Mouse (Mus musculus): ENCODE measurements around the gene Vmn1r4. TPM values are rescaled to one million over a fixed set of nuclear protein-coding genes. Genes with fewer than 3 reads are reported as not detected.
A peak's percentile ranks its signal among the peaks of the same experiment; 100 is the strongest.

Gene Vmn1r4
- polyA plus RNA-seq, 1 experiment from 2014 or later = 0.20 TPM

DNA sequence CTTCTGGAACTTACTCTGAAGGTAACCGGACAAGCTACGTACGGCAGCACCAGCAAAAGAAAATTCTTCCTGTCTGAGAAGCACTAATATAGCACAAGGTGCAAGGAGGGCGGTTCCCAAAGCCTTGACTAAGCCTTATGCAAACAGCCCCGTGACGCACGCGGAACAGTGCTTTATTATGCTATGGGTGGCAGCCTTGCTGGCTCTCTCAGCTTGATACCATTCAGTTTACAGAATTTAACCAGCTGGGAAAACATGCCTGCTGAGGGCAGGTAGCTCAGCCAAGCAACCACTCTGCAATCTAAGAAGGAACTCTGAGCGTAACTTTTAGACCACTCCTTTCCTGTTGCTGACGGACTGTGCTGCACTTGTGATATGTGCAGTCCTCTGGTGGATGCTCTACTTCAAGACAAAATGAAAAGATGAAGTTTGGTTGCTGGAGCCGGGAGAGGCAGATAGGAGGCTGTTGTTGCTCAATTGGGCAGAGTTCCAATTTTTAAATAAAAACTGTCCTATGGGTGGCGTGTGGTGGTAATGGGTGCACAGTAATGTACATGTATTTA, 21.9 kb upstream of the Vmn1r4 start:
- Histone ChIP-seq H3K4me3 (ENCODE audit: low read depth, low read length) (peak overlapping the region; percentile 40), H3K4me1 (ENCODE audit: control insufficient read depth, insufficient read depth, low read length) (peaks cover 28% of the 10 kb centered on the region), H3K9ac (ENCODE audit: low read depth, low read length) (0 out of 2 replicates have a peak overlapping the region, but pooled peaks have one; percentile 1), H3K36me3 (ENCODE audit: control insufficient read depth, insufficient read depth, low read length) (no peaks in the 10 kb centered on the region), H3K9me3 (replicated peaks; ENCODE audit: control insufficient read depth, low read length) (no peaks in the 10 kb centered on the region), H3K27ac (ENCODE audit: low read depth, low read length) (peak overlapping the region; percentile 73), H3K27me3 (ENCODE audit: control insufficient read depth, insufficient read depth, low read length) (no peaks in the 10 kb centered on the region), H3K4me2 (peak overlapping the region; percentile 66)
- 18% methylated on average over 12 of the region's 12 CpGs for WGBS (ENCODE audit: insufficient replicate concordance)
- ATAC-seq (replicated peaks; ENCODE audit: insufficient number of reproducible peaks, low FRiP score, low TSS enrichment) = peak; percentile 63

DNA sequence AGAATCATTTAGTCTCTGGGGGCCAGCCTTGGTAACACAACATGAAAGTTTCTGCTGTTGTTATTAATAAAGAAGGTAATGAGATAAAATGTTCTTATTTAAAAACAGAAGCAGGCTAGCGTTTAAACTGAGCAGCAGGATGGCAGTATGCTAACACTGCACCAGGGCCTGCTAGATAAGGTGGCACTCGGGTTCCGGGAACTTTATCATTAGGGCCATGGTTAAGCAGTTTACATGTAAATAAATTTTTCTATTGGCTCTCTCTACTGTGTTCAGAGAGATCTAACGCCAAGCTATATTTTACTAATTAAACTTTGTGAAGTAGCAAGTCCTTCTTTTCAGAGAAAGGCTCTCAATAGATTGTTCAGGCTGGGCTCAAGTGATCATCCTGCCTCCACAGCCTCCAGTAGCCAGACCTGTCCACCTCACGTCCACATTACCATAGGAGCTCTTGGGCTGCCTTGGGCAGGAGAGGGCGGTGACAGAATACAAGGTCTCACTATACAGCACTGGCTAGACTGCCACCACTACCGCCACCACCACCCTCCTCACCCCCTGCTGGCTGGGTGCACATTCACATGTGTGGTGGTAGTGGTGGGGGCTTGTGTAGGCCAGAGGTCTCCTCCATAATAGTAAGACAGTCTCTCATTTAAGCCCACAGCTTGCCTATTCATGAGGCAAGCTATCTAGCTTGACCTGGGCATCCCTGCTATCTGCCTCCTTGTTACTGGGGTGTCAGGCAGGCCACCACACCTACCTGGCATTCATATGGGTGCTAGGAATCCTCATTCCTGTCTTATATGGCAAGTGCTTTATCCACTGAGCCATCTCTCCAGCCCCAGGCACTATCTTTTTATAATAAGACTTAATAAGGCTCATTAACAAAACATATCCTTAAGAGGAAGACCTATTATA, 21.0 kb upstream of the Vmn1r4 start:
- peak overlapping the region; percentile 66 for H3K4me2 ChIP-seq
- H3K27me3 ChIP-seq (ENCODE audit: control insufficient read depth, insufficient read depth, low read length) = no peaks in the 10 kb centered on the region
- H3K9me3 ChIP-seq (replicated peaks; ENCODE audit: control insufficient read depth, low read length) = no peaks in the 10 kb centered on the region
- H3K27ac ChIP-seq (ENCODE audit: low read depth, low read length) = peak overlapping the region; percentile 73
- 53% methylated on average over 7 of the region's 7 CpGs for WGBS (ENCODE audit: insufficient replicate concordance)
- H3K36me3 ChIP-seq (ENCODE audit: control insufficient read depth, insufficient read depth, low read length) = no peaks in the 10 kb centered on the region
- ATAC-seq (replicated peaks; ENCODE audit: insufficient number of reproducible peaks, low FRiP score, low TSS enrichment) = peak; percentile 77
- H3K4me3 ChIP-seq (ENCODE audit: low read depth, low read length) = no peak overlapping the region
- H3K4me1 ChIP-seq (ENCODE audit: control insufficient read depth, insufficient read depth, low read length) = peaks cover 28% of the 10 kb centered on the region
- H3K9ac ChIP-seq (ENCODE audit: low read depth, low read length) = no peak overlapping the region

DNA sequence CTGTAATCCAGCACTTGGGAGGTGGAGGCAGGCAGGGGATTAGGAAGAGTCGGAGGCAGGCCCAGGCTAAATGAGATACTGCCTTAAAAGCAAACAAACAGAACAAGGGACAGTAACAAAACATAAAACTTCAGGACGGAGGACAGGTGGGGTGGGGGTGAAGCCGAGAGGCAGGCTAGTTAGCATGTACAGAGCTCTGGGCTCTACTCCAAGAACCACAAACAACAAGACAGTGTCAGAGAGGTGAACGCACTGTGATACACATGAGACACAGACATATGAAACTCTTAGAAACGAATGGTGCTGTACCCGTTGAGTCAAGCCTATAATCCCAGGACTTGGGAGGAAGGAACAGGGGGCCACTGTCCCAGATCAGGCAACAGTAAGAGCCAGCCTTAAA, 20.0 kb upstream of the Vmn1r4 start:
- Histone ChIP-seq H3K9ac (ENCODE audit: low read depth, low read length) (no peak overlapping the region), H3K4me2 (peak overlapping the region; percentile 2; the same call in 1 of the 2 replicates), H3K9me3 (replicated peaks; ENCODE audit: control insufficient read depth, low read length) (no peaks in the 10 kb centered on the region), H3K27me3 (ENCODE audit: control insufficient read depth, insufficient read depth, low read length) (no peaks in the 10 kb centered on the region), H3K36me3 (ENCODE audit: control insufficient read depth, insufficient read depth, low read length) (no peaks in the 10 kb centered on the region), H3K4me1 (ENCODE audit: control insufficient read depth, insufficient read depth, low read length) (peaks cover 28% of the 10 kb centered on the region), H3K27ac (ENCODE audit: low read depth, low read length) (no peak overlapping the region), H3K4me3 (ENCODE audit: low read depth, low read length) (no peak overlapping the region)
- 34% methylated on average over 6 of the region's 6 CpGs for WGBS (ENCODE audit: insufficient replicate concordance)
- no peak for ATAC-seq (replicated peaks; ENCODE audit: insufficient number of reproducible peaks, low FRiP score, low TSS enrichment)

DNA sequence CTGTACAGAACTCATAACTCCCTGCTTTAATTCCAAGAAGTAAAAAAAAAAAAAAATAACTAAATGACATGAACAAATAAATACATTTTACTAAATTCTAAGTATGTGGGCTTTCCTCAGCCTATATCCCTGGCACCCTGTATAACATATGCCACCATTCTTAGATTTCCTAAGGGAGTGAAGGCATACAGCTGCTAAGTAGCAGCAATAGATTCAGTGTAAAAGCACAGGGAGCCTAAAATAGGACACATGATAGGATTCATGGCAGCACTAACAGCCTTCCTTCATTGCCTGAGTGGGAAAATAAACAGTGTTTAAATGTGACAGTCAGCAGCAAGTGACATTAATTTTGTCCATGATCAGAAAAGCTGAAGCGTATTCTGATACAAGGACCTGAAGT, 19.5 kb upstream of the Vmn1r4 start:
- H3K27me3 ChIP-seq (ENCODE audit: control insufficient read depth, insufficient read depth, low read length) = no peaks in the 10 kb centered on the region
- ATAC-seq (replicated peaks; ENCODE audit: insufficient number of reproducible peaks, low FRiP score, low TSS enrichment) = no peak
- H3K27ac ChIP-seq (ENCODE audit: low read depth, low read length) = no peak overlapping the region
- 70% methylated on average over 1 of the region's 1 CpGs for WGBS (ENCODE audit: insufficient replicate concordance)
- peak overlapping the region; percentile 2; the same call in 1 of the 2 replicates for H3K4me2 ChIP-seq
- H3K9me3 ChIP-seq (replicated peaks; ENCODE audit: control insufficient read depth, low read length) = no peaks in the 10 kb centered on the region
- peak overlapping the region; percentile 43; the same call in 1 of the 2 replicates for H3K9ac ChIP-seq (ENCODE audit: low read depth, low read length)
- peaks cover 28% of the 10 kb centered on the region for H3K4me1 ChIP-seq (ENCODE audit: control insufficient read depth, insufficient read depth, low read length)
- H3K4me3 ChIP-seq (ENCODE audit: low read depth, low read length) = no peak overlapping the region
- H3K36me3 ChIP-seq (ENCODE audit: control insufficient read depth, insufficient read depth, low read length) = no peaks in the 10 kb centered on the region

DNA sequence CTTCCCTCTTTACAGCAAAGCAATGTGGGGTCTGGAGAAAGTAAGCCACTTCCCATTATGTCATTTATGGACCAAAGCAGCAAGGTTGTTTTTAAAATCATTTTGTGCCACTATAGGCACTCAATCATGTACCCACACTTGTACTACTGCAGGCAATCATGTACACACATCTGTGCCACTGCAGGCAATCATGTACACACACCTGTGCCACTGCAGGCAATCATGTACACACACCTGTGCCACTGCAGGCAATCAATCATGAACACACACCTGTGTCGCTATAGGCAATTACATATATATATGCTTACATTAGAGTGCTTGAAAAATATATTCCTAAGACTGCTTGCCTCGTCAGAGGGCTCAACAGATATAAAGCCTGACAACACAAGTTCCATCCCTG, 18.8 kb upstream of the Vmn1r4 start:
- no peak for ATAC-seq (replicated peaks; ENCODE audit: insufficient number of reproducible peaks, low FRiP score, low TSS enrichment)
- H3K4me1 ChIP-seq (ENCODE audit: control insufficient read depth, insufficient read depth, low read length) = peaks cover 23% of the 10 kb centered on the region
- no peak overlapping the region for H3K4me3 ChIP-seq (ENCODE audit: low read depth, low read length)
- no peak overlapping the region for H3K4me2 ChIP-seq
- no peaks in the 10 kb centered on the region for H3K27me3 ChIP-seq (ENCODE audit: control insufficient read depth, insufficient read depth, low read length)
- H3K36me3 ChIP-seq (ENCODE audit: control insufficient read depth, insufficient read depth, low read length) = no peaks in the 10 kb centered on the region
- H3K27ac ChIP-seq (ENCODE audit: low read depth, low read length) = no peak overlapping the region
- peak overlapping the region; percentile 43; the same call in 1 of the 2 replicates for H3K9ac ChIP-seq (ENCODE audit: low read depth, low read length)
- 90% methylated on average over 2 of the region's 2 CpGs for WGBS (ENCODE audit: insufficient replicate concordance)
- no peaks in the 10 kb centered on the region for H3K9me3 ChIP-seq (replicated peaks; ENCODE audit: control insufficient read depth, low read length)

DNA sequence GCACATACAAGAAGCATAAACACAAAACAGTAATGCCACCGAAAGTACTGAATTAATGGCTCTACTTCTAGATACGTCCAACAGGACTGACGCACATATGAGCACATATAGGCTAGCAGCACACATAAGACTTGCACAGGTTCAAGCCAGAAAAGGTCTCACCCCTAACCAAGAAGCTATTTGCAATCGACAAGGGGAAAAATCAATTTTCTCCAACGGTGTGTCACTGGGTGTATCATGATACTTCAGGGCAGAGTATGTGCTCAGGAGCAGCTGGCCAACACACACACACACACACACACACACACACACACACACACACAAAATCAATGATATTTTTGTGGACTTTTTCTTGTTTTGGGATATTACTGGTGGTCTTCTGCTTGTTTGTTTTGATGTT, 18.3 kb upstream of the Vmn1r4 start:
- Histone ChIP-seq H3K4me2 (no peak overlapping the region), H3K4me3 (ENCODE audit: low read depth, low read length) (no peak overlapping the region), H3K9me3 (replicated peaks; ENCODE audit: control insufficient read depth, low read length) (no peaks in the 10 kb centered on the region), H3K27ac (ENCODE audit: low read depth, low read length) (no peak overlapping the region), H3K27me3 (ENCODE audit: control insufficient read depth, insufficient read depth, low read length) (no peaks in the 10 kb centered on the region), H3K36me3 (ENCODE audit: control insufficient read depth, insufficient read depth, low read length) (no peaks in the 10 kb centered on the region), H3K4me1 (ENCODE audit: control insufficient read depth, insufficient read depth, low read length) (peaks cover 23% of the 10 kb centered on the region), H3K9ac (ENCODE audit: low read depth, low read length) (no peak overlapping the region)
- ATAC-seq (replicated peaks; ENCODE audit: insufficient number of reproducible peaks, low FRiP score, low TSS enrichment) = no peak
- WGBS (ENCODE audit: insufficient replicate concordance) = 89% methylated on average over 5 of the region's 5 CpGs

DNA sequence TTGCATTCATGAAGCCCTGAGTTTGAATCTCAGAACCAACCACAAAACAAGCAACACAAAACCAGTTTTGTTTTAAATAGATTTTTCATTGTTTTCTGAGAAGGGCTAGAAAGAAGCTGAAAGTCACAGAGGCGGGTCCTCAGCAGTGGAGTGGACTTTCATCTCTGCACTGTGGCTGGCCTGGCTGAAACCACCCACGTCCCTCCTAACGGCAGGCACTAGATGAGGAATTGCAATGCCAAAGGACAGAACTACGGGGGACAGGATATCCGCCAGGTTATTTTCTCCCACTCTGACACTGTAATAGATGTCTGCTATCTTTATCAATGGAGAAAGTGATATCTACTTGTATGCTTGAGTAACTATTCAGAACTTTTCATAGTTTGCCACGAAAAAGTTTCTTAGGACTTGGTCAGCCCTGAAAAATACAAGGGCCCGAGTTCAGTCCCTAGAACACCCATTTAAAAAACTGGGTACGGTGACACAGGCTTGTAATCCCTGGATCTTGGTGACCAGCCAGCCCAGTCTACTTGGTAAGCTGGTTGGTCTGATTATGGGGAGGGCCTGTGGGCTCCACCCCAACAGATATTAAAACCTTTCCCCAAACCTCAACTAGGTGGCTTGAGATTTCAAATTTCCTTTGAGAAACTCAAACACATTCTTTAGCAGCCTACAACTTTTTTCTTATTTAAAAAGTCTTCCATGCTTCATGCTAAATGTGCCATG, 17.5 kb upstream of the Vmn1r4 start:
- Histone ChIP-seq H3K9me3 (replicated peaks; ENCODE audit: control insufficient read depth, low read length) (no peaks in the 10 kb centered on the region), H3K9ac (ENCODE audit: low read depth, low read length) (no peak overlapping the region), H3K36me3 (ENCODE audit: control insufficient read depth, insufficient read depth, low read length) (no peaks in the 10 kb centered on the region), H3K27me3 (ENCODE audit: control insufficient read depth, insufficient read depth, low read length) (no peaks in the 10 kb centered on the region), H3K4me2 (no peak overlapping the region), H3K27ac (ENCODE audit: low read depth, low read length) (no peak overlapping the region), H3K4me3 (ENCODE audit: low read depth, low read length) (no peak overlapping the region), H3K4me1 (ENCODE audit: control insufficient read depth, insufficient read depth, low read length) (peaks cover 23% of the 10 kb centered on the region)
- WGBS (ENCODE audit: insufficient replicate concordance) = 66% methylated on average over 8 of the region's 8 CpGs
- ATAC-seq (replicated peaks; ENCODE audit: insufficient number of reproducible peaks, low FRiP score, low TSS enrichment) = no peak

DNA sequence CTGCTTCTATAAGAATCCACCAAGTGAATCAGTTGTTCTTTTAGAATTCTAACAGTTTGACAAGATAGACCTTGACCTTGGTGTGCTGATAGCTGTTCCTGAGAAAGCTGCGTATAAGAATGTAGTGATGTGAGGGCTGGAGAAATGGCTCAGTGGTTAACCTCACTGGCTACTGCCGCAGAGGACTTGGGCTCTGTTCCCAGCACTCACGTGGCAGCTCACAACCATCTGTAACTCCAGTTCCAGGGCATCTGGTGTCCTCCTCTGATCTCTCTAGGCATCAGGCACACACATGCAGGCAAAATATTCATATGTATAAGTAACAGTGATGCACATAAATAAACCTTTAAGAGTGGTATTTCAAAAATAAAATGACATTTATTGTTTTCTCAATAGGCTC, 15.8 kb upstream of the Vmn1r4 start:
- Histone ChIP-seq H3K9me3 (replicated peaks; ENCODE audit: control insufficient read depth, low read length) (no peaks in the 10 kb centered on the region), H3K27me3 (ENCODE audit: control insufficient read depth, insufficient read depth, low read length) (no peaks in the 10 kb centered on the region), H3K36me3 (ENCODE audit: control insufficient read depth, insufficient read depth, low read length) (no peaks in the 10 kb centered on the region), H3K4me1 (ENCODE audit: control insufficient read depth, insufficient read depth, low read length) (peaks cover 16% of the 10 kb centered on the region), H3K4me2 (no peak overlapping the region), H3K9ac (ENCODE audit: low read depth, low read length) (no peak overlapping the region), H3K4me3 (ENCODE audit: low read depth, low read length) (no peak overlapping the region), H3K27ac (ENCODE audit: low read depth, low read length) (no peak overlapping the region)
- WGBS (ENCODE audit: insufficient replicate concordance) = 91% methylated on average over 3 of the region's 3 CpGs
- ATAC-seq (replicated peaks; ENCODE audit: insufficient number of reproducible peaks, low FRiP score, low TSS enrichment) = no peak
